Mouse (Mus musculus) testis, adult 2 months (tissue): ENCODE results near the gene Usp4.

Experiments
- CTCF ChIP-seq: fragments of 200-500 bp; IDR thresholded peaks from 2 replicates; pipeline ENCODE4 v1.5.1; 2012; ENCODE audit warnings: low read depth, mild to moderate bottlenecking, inconsistent platforms, low read length, moderate library complexity; ENCODE audit not compliant: control insufficient read depth, insufficient read depth, insufficient replicate concordance
- POLR2A ChIP-seq: fragments of 200-500 bp; IDR thresholded peaks from 2 replicates; pipeline ENCODE4 v1.6.1; 2012; ENCODE audit warnings: low read depth, mild to moderate bottlenecking, inconsistent platforms, low read length, moderate library complexity; ENCODE audit not compliant: control insufficient read depth

GRCm38 (mm10) chr9:108305629-108306520 lies 41.8 kb upstream of the Usp4 start, which contains the start of the genes Rhoa and Tcta:
- TF ChIP-seq CTCF (no peak), POLR2A (peak; percentile 93)
